Mouse (Mus musculus) monocyte, adult 59 days (primary cell): Measurements from ENCODE around the gene Dnajc19. TPM values are rescaled to one million over a fixed set of nuclear protein-coding genes. Genes with fewer than 3 reads are reported as not detected.

ENCODE experiments used
- total RNA-seq, 2 experiments: library from RNA; stranded (reverse); gene quantifications; one replicate each; pipeline ENCODE4 v1.2.4; 2023

The Dnajc19 gene
- 10 to 100 TPM; 47.1 to 55.8 TPM for total RNA-seq

GRCm38 (mm10) chr3:34080900-34081662 is at the start of gene Dnajc19:
Dnajc19 (minus strand) TSS chr3:34081321.

GRCm38 (mm10) chr3:34019540-34020381 is 61.4 kb downstream of the Dnajc19 start, which contains the start of gene Fxr1:
Fxr1 (plus strand) TSS chr3:34019943.

Other genes starting within 250 kb of the Dnajc19 start
- gene Ccdc39, start 237.0 kb downstream of the Dnajc19 start, total RNA-seq, result not detected
- 100 to 1,000 TPM; 106 to 119 TPM for gene Fxr1, start 61.4 kb downstream of the Dnajc19 start, total RNA-seq